Mouse (Mus musculus): ENCODE results near the gene Olfr1489. TPM values are rescaled to one million over a fixed set of nuclear protein-coding genes. Genes with fewer than 3 reads are reported as not detected.

Olfr1489 gene
- not detected for total RNA-seq (2023)

DNA sequence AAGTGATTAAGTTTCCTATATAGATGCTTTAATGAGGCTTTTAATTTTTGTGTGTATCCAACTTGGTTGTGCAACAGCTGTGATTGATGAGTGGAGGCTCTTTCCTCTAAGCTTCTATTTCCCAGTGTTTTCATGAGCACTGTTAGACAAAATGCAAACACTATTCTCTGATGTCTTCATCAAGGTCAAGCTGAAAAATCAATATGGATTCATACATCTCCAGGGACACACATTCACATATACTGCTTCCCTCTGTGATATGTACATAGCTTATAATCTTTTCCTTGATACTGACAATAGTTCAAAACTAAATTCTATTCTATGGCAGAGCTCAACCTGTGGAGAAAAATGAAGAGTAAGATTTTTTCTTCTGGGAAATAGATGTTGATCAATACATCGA lies at the start of gene Olfr1489:
Gene Olfr1489, plus strand, starts transcription at position 301 of the 400 bp plus-strand sequence.

DNA sequence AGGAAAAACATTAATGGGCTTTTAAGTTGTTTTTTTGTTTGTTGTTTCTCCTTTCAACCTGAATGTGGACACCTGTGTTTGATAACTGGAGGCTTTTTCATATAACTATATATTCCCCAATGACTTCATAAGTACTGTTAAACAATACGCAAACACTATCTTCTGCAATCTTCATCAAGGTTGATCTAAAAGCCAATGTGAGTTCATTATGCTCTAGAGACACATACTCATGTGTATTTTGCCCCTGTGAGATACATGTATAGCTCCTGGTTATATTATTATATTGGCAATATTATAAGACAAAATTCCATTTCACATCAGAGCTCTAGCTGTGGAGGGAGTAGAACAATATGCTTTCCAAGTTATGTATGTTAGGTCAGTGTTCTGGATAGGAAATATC lies 48.2 kb upstream of the Olfr1489 start, which contains the start of gene Olfr1484:
Gene Olfr1484, plus strand, starts transcription at position 301 of the 400 bp plus-strand sequence.

DNA sequence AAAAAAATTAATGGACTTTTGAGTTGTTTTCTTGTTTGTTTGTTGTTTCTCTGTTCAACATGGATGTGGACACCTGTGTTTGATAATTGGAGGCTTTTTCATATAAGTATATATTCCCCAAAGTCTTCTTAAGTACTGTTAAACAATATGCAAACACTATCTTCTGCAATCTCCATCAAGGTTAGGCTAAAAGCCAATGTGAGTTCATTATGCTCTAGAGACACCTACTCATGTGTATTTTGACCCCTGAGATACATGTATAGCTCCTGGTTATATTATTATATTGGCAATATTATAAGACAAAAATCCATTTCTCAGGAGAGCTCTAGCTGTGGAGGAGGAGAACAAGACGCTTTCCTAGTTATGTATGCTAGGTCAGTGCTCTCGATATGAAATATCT lies 14.3 kb upstream of the Olfr1489 start, which contains the start of gene Olfr1487:
Gene Olfr1487, plus strand, starts transcription at position 301 of the 400 bp plus-strand sequence.

DNA sequence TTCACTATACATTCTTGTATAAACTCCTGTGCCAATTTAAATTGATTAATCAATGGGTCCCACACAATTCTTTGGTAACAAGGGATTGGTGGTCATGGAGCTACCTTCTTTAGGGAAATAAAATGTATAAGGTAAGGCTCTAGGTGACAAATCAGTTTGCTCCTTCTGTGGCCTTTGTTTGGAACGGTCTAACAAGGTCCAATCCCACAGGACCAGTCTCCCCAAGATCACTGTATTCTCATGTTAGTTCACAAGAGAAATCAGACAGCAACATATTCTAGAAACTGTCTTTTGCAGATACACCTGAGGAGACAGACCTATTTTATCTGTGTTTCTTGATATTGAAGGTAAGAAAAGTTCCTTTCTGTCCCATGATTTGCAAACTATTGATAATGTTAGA lies 19.4 kb downstream of the Olfr1489 start, which contains the start of gene Olfr1490:
Gene Olfr1490, plus strand, starts transcription at position 301 of the 400 bp plus-strand sequence.

Other genes starting within 250 kb of the Olfr1489 start
- not detected for gene Olfr1469, start 223.8 kb upstream of the Olfr1489 start, total RNA-seq (2023)
- not detected for gene Olfr1471, start 188.2 kb upstream of the Olfr1489 start, total RNA-seq (2023)
- not detected for gene Olfr1472, start 175.5 kb upstream of the Olfr1489 start, total RNA-seq (2023)
- gene Olfr1474, start 162.1 kb upstream of the Olfr1489 start, total RNA-seq (2023) = not detected
- not detected for gene Olfr1475, start 151.4 kb upstream of the Olfr1489 start, total RNA-seq (2023)
- gene Olfr1477, start 131.1 kb upstream of the Olfr1489 start, total RNA-seq (2023) = not detected
- not detected for gene Olfr1480, start 103.7 kb upstream of the Olfr1489 start, total RNA-seq (2023)
- gene Olfr1484, start 48.1 kb upstream of the Olfr1489 start, total RNA-seq (2023) = not detected
- gene Olfr1487, start 14.2 kb upstream of the Olfr1489 start, total RNA-seq (2023) = not detected
- gene Olfr1490, start 19.5 kb downstream of the Olfr1489 start, total RNA-seq (2023) = not detected
- not detected for gene Olfr1491, start 65.6 kb downstream of the Olfr1489 start, total RNA-seq (2023)
- gene Olfr1493-ps1, start 91.7 kb downstream of the Olfr1489 start, total RNA-seq (2023) = not detected
- gene Olfr1494, start 108.1 kb downstream of the Olfr1489 start, total RNA-seq (2023) = not detected
- not detected for gene Olfr1495, start 133.0 kb downstream of the Olfr1489 start, total RNA-seq (2023)
- gene Olfr1496, start 146.3 kb downstream of the Olfr1489 start, total RNA-seq (2023) = not detected
- not detected for gene Olfr1497, start 166.6 kb downstream of the Olfr1489 start, total RNA-seq (2023)
- not detected for gene Olfr1499, start 187.8 kb downstream of the Olfr1489 start, total RNA-seq (2023)
- gene Olfr1500, start 198.9 kb downstream of the Olfr1489 start, total RNA-seq (2023) = not detected
- gene Olfr1501, start 219.1 kb downstream of the Olfr1489 start, total RNA-seq (2023) = not detected
- not detected for gene Olfr1502, start 230.2 kb downstream of the Olfr1489 start, total RNA-seq (2023)

All from neutrophil, adult 83 days (primary cell).